Mouse (Mus musculus): ENCODE data around the gene Olfr819. TPM values are rescaled to one million over a fixed set of nuclear protein-coding genes. Genes with fewer than 3 reads are reported as not detected.
"Not testable (repeated sequence)": the region's sequence is repeated elsewhere in the genome, so short reads cannot be mapped to it uniquely, and the experiment has no call there.

The Olfr819 gene
- polyA plus RNA-seq (2012; rRNA removed) = not detected in 2 replicates

- 84% methylated on average over 2 of the region's 2 CpGs for WGBS
- H3K27me3 ChIP-seq (ENCODE audit: control insufficient read depth, insufficient read depth, low read length); DNase-seq (ENCODE audit: low read depth in 1 of 2, low spot score in 2 of 2); H3K27ac ChIP-seq (ENCODE audit: insufficient read depth, low read length); H3K36me3 ChIP-seq (ENCODE audit: control insufficient read depth, insufficient read depth, low read length); H3K4me1 ChIP-seq (ENCODE audit: control insufficient read depth, insufficient read depth, insufficient read length); H3K4me3 ChIP-seq (ENCODE audit: extremely low read depth, insufficient read depth, insufficient read length): not testable (repeated sequence)
Observed at GRCm38 (mm10) chr10:129967166-129967565, at the start of gene Olfr819. Olfr819 (minus strand) TSS chr10:129967266.

GRCm38 (mm10) chr10:130012321-130012720 lies 45.3 kb upstream of the Olfr819 start, which contains the start of gene Olfr820:
Olfr820 (plus strand) TSS chr10:130012621.
- Histone ChIP-seq H3K27me3 (ENCODE audit: control insufficient read depth, insufficient read depth, low read length) (no peaks in the 10 kb centered on the region), H3K36me3 (ENCODE audit: control insufficient read depth, insufficient read depth, low read length) (no peaks in the 10 kb centered on the region), H3K4me3 (ENCODE audit: extremely low read depth, insufficient read depth, insufficient read length) (no peak within 1 kb of the TSS), H3K4me1 (ENCODE audit: control insufficient read depth, insufficient read depth, insufficient read length) (no peaks in the 10 kb centered on the region), H3K27ac (ENCODE audit: insufficient read depth, low read length) (no peak within 1 kb of the TSS)
- DNase-seq (ENCODE audit: low read depth in 1 of 2, low spot score in 2 of 2) = no peak
- no peak for TF ChIP-seq POLR2A (IDR thresholded peaks at IDR 0.05; ENCODE audit: low read depth, low read length)
- no peak for TF ChIP-seq CTCF (IDR thresholded peaks at IDR 0.05; ENCODE audit: extremely low read depth, insufficient read depth, insufficient read length, insufficient replicate concordance)

- WGBS = 84% methylated on average over 4 of the region's 4 CpGs
- DNase-seq (ENCODE audit: low read depth in 1 of 2, low spot score in 2 of 2); H3K27me3 ChIP-seq (ENCODE audit: control insufficient read depth, insufficient read depth, low read length); H3K27ac ChIP-seq (ENCODE audit: insufficient read depth, low read length); H3K4me3 ChIP-seq (ENCODE audit: extremely low read depth, insufficient read depth, insufficient read length); H3K4me1 ChIP-seq (ENCODE audit: control insufficient read depth, insufficient read depth, insufficient read length); H3K36me3 ChIP-seq (ENCODE audit: control insufficient read depth, insufficient read depth, low read length): not testable (repeated sequence)
Observed at GRCm38 (mm10) chr10:130005366-130005765, 38.3 kb upstream of the Olfr819 start.

GRCm38 (mm10) chr10:130004104-130004503 lies 37.0 kb upstream of the Olfr819 start:
- 81% methylated on average over 4 of the region's 4 CpGs for WGBS
- not testable (repeated sequence) for H3K36me3 ChIP-seq (ENCODE audit: control insufficient read depth, insufficient read depth, low read length); H3K4me1 ChIP-seq (ENCODE audit: control insufficient read depth, insufficient read depth, insufficient read length); H3K27me3 ChIP-seq (ENCODE audit: control insufficient read depth, insufficient read depth, low read length); H3K4me3 ChIP-seq (ENCODE audit: extremely low read depth, insufficient read depth, insufficient read length); DNase-seq (ENCODE audit: low read depth in 1 of 2, low spot score in 2 of 2); H3K27ac ChIP-seq (ENCODE audit: insufficient read depth, low read length)

GRCm38 (mm10) chr10:129984962-129985361 lies 17.9 kb upstream of the Olfr819 start, which contains the start of gene Gm10310:
Gm10310 (minus strand) TSS chr10:129985062.
- DNase-seq (ENCODE audit: low read depth in 1 of 2, low spot score in 2 of 2) = not testable (repeated sequence)
- no CpG with 5 or more reads among the region's 1 CpGs for WGBS

GRCm38 (mm10) chr10:129981867-129982266 lies 14.8 kb upstream of the Olfr819 start:
- not testable (repeated sequence) for DNase-seq (ENCODE audit: low read depth in 1 of 2, low spot score in 2 of 2); H3K36me3 ChIP-seq (ENCODE audit: control insufficient read depth, insufficient read depth, low read length); H3K4me3 ChIP-seq (ENCODE audit: extremely low read depth, insufficient read depth, insufficient read length); H3K27me3 ChIP-seq (ENCODE audit: control insufficient read depth, insufficient read depth, low read length); H3K27ac ChIP-seq (ENCODE audit: insufficient read depth, low read length); H3K4me1 ChIP-seq (ENCODE audit: control insufficient read depth, insufficient read depth, insufficient read length)
- WGBS = no CpG with 5 or more reads among the region's 3 CpGs

More at GRCm38 (mm10) chr10:129984962-129985361, 17.9 kb upstream of the Olfr819 start, which contains the start of gene Gm10310:
- H3K36me3 ChIP-seq (ENCODE audit: control insufficient read depth, insufficient read depth, low read length); H3K27me3 ChIP-seq (ENCODE audit: control insufficient read depth, insufficient read depth, low read length); H3K27ac ChIP-seq (ENCODE audit: insufficient read depth, low read length); H3K4me1 ChIP-seq (ENCODE audit: control insufficient read depth, insufficient read depth, insufficient read length); H3K4me3 ChIP-seq (ENCODE audit: extremely low read depth, insufficient read depth, insufficient read length): not testable (repeated sequence)

- H3K27me3 ChIP-seq (ENCODE audit: control insufficient read depth, insufficient read depth, low read length); H3K27ac ChIP-seq (ENCODE audit: insufficient read depth, low read length); H3K4me3 ChIP-seq (ENCODE audit: extremely low read depth, insufficient read depth, insufficient read length); DNase-seq (ENCODE audit: low read depth in 1 of 2, low spot score in 2 of 2); H3K36me3 ChIP-seq (ENCODE audit: control insufficient read depth, insufficient read depth, low read length); H3K4me1 ChIP-seq (ENCODE audit: control insufficient read depth, insufficient read depth, insufficient read length): not testable (repeated sequence)
- no CpG with 5 or more reads among the region's 2 CpGs for WGBS
Observed at GRCm38 (mm10) chr10:129976040-129976439, 9.0 kb upstream of the Olfr819 start, which contains the start of gene Olfr247. Olfr247 (minus strand) TSS chr10:129976140.

- not testable (repeated sequence) for H3K4me1 ChIP-seq (ENCODE audit: control insufficient read depth, insufficient read depth, insufficient read length)
- no CpG with 5 or more reads among the region's 3 CpGs for WGBS
Observed at GRCm38 (mm10) chr10:129972994-129973393, 5.9 kb upstream of the Olfr819 start.

GRCm38 (mm10) chr10:129966232-129966631 lies 834 bp downstream of the Olfr819 start:
- not testable (repeated sequence) for H3K36me3 ChIP-seq (ENCODE audit: control insufficient read depth, insufficient read depth, low read length); H3K4me1 ChIP-seq (ENCODE audit: control insufficient read depth, insufficient read depth, insufficient read length); DNase-seq (ENCODE audit: low read depth in 1 of 2, low spot score in 2 of 2); H3K27ac ChIP-seq (ENCODE audit: insufficient read depth, low read length); H3K27me3 ChIP-seq (ENCODE audit: control insufficient read depth, insufficient read depth, low read length); H3K4me3 ChIP-seq (ENCODE audit: extremely low read depth, insufficient read depth, insufficient read length)
- WGBS = 78% methylated on average over 2 of the region's 3 CpGs

More at GRCm38 (mm10) chr10:129972994-129973393, 5.9 kb upstream of the Olfr819 start:
- DNase-seq (ENCODE audit: low read depth in 1 of 2, low spot score in 2 of 2); H3K36me3 ChIP-seq (ENCODE audit: control insufficient read depth, insufficient read depth, low read length); H3K4me3 ChIP-seq (ENCODE audit: extremely low read depth, insufficient read depth, insufficient read length); H3K27ac ChIP-seq (ENCODE audit: insufficient read depth, low read length); H3K27me3 ChIP-seq (ENCODE audit: control insufficient read depth, insufficient read depth, low read length): not testable (repeated sequence)

Data from spleen, adult 2 months (tissue).